Mouse (Mus musculus) erythroblast, embryonic 14.5 days (primary cell): ENCODE results near the gene Arhgap44. TPM values are rescaled to one million over a fixed set of nuclear protein-coding genes. Genes with fewer than 3 reads are reported as not detected.

Experiments
- H3K27me3 ChIP-seq: 2 replicates; pipeline ENCODE4 v1.6.1; 2012; ENCODE audit warnings: inconsistent platforms; ENCODE audit not compliant: control insufficient read depth
- H3K36me3 ChIP-seq: 2 replicates; pipeline ENCODE4 v1.6.1; 2012; ENCODE audit warnings: mild to moderate bottlenecking, inconsistent platforms; ENCODE audit not compliant: control insufficient read depth
- H3K4me1 ChIP-seq: 2 replicates; pipeline ENCODE4 v1.6.1; 2012; ENCODE audit warnings: inconsistent platforms; ENCODE audit not compliant: control insufficient read depth
- H3K4me3 ChIP-seq: replicated peaks from 2 replicates; pipeline ENCODE3; 2012; ENCODE audit warnings: moderate library complexity, mild to moderate bottlenecking, inconsistent platforms
- H3K9me3 ChIP-seq: 2 replicates; pipeline ENCODE4 v1.6.1; 2012; ENCODE audit warnings: low read length, inconsistent platforms, mixed read lengths; ENCODE audit not compliant: control insufficient read depth
- GATA1 ChIP-seq: IDR thresholded peaks from 2 replicates; pipeline ENCODE4 v1.6.1; 2012; ENCODE audit warnings: low read length, inconsistent platforms, mixed read lengths
- TAL1 ChIP-seq: IDR thresholded peaks from 3 replicates; pipeline ENCODE4 v1.6.1; 2012; ENCODE audit warnings: low read length, inconsistent platforms, mixed read lengths
- polyA plus RNA-seq: library from polyadenylated mRNA; stranded (reverse); fragments of >175 nt; gene quantifications from 2 replicates; pipeline ENCODE4 v1.2.3, GENCODE M21; 2012

Gene Arhgap44
- polyA plus RNA-seq, 1 experiment: not detected

DNA sequence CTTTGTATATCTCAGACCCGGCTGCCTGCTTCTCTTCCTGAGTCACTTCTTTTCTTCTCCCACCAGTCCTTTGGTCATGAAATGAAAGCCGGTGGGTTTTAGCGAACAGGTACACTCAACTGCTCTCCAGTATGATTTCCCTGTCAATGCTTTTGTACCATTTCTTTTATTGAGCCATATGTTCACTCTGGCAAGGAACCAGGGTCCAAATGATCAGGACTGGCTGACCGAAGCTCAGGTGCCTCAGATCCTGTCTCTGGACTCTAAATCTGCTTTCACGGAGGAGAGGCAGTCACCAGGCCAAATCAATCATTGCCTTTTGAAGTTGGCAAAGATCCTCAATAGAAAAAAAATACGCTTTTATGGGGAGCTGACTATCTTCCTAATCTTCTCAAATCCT, 122.2 kb downstream of the Arhgap44 start:
- Histone ChIP-seq H3K4me1 (no peaks in the 10 kb centered on the region), H3K4me3 (no peak overlapping the region), H3K36me3 (no peaks in the 10 kb centered on the region), H3K9me3 (no peaks in the 10 kb centered on the region), H3K27me3 (no peaks in the 10 kb centered on the region)
- TF ChIP-seq TAL1 (no peak), GATA1 (no peak)

DNA sequence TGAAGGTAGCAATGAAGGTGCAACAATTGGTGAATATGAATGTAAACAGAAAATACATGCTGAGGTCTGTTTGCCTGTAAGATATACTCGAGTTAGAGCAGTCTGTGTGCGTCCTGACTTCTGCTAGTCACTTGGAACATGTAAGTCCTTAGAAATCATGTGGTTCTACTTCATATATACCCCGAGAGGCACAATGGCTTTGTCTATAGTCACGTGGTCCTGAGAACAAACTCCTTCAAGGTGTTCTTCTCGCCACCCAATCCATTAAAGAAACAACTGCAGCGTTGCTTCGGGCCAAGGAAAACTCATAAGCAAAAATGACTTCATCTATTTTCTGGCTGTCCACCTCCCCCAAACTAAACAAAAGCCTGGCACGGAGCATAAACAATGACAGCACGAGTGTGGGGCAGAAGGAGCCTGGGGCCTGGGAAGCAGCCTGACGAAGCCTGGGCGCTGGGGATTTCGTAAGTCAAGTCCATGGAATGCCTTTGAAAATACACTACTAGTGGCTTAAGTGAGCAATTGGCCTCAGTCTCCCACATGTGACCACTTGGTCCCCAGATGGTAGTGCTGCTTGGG, 123.2 kb downstream of the Arhgap44 start:
- H3K4me1 ChIP-seq: no peaks in the 10 kb centered on the region
- no peaks in the 10 kb centered on the region for H3K36me3 ChIP-seq
- no peak for TF ChIP-seq TAL1
- TF ChIP-seq GATA1: no peak
- no peak overlapping the region for H3K4me3 ChIP-seq
- no peaks in the 10 kb centered on the region for H3K9me3 ChIP-seq
- H3K27me3 ChIP-seq: no peaks in the 10 kb centered on the region

DNA sequence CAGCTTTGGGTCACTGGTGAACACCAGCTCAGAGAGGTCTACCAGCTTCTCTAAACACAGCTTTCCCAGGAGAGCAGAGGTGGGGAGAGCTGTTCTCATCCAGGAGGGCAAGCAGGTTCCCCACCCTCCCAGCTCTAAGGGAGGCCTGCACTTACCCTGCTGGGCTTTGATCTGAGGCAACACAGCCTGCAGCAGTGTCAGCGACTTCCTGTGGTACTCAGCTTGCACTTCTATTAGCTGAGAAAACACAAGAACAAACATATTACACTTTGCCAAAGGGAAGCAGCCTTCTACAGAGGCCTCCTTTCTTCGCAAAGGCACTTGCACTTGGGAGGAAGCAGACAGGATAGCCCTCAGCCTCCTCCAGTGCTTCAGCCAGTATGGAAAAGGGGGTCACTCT, 123.8 kb downstream of the Arhgap44 start:
- H3K4me1 ChIP-seq: no peaks in the 10 kb centered on the region
- no peak overlapping the region for H3K4me3 ChIP-seq
- TF ChIP-seq GATA1 (no peak), TAL1 (no peak)

DNA sequence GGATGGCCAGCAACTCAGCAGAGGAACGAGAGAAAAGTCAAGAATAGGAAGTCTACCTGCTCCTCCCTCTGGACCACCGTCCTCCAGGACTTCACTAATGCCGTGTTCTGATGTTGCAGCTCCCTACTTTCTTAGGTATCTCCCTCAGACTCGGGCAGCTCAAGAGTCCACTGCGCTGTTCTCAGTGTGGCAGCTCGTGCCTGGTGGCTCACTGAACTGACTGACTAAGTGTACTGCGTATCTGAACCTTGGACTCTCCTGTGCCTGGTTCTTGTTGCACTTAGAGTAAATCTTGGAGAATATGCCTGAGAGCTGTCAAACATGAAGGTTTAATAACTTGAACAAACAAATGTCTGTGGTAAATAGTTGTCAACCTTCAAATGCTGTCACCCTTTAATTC, 130.5 kb downstream of the Arhgap44 start:
- Histone ChIP-seq H3K4me1 (no peaks in the 10 kb centered on the region), H3K36me3 (no peaks in the 10 kb centered on the region), H3K4me3 (no peak overlapping the region), H3K9me3 (no peaks in the 10 kb centered on the region), H3K27me3 (no peaks in the 10 kb centered on the region)
- no peak for TF ChIP-seq TAL1
- TF ChIP-seq GATA1: no peak

More for the DNA sequence above, 123.8 kb downstream of the Arhgap44 start:
- H3K27me3 ChIP-seq: no peaks in the 10 kb centered on the region
- no peaks in the 10 kb centered on the region for H3K36me3 ChIP-seq
- H3K9me3 ChIP-seq: no peaks in the 10 kb centered on the region

DNA sequence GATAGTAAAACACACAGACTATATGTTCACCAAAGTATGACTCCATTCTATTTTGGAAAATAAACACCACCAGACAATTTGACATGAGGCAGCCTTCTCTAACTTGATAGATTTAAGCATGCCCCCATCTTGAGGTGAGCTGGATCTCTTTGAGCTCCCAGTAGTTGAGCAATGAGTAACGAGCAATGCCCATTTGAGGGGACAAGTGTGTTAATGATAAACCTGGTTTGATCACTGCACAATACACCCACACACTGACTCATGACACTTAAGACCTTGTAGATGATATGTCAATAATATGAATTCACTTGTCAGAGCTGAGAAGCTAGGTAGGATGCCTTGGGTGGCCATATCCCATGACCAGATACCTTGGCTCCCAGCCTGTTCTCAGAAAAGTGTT, 132.6 kb downstream of the Arhgap44 start:
- Histone ChIP-seq H3K4me1 (no peaks in the 10 kb centered on the region), H3K4me3 (no peak overlapping the region), H3K36me3 (no peaks in the 10 kb centered on the region), H3K27me3 (no peaks in the 10 kb centered on the region), H3K9me3 (no peaks in the 10 kb centered on the region)
- TF ChIP-seq TAL1: no peak
- TF ChIP-seq GATA1: no peak

DNA sequence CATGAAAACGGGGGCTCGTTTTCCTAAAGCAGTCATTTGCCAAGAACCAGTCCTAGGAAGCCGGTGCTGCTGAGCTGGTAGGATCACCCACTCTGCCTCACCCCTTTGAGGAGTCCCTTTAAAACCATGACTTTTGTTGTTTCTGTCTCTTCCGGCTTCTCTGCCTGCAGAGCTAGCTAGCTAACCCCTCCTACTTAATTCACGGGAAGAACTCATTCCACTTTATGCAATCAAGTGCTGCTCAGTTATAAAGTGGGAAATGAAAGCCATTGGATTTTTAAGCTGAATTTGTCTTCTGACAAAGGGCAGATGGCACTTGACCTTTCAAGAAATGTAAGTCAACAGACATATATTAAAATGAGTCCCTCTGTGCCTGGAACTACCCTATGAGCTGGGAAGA, 134.7 kb downstream of the Arhgap44 start:
- Histone ChIP-seq H3K27me3 (no peaks in the 10 kb centered on the region), H3K9me3 (no peaks in the 10 kb centered on the region), H3K36me3 (no peaks in the 10 kb centered on the region), H3K4me1 (no peaks in the 10 kb centered on the region), H3K4me3 (no peak overlapping the region)
- TF ChIP-seq TAL1 (no peak), GATA1 (no peak)

DNA sequence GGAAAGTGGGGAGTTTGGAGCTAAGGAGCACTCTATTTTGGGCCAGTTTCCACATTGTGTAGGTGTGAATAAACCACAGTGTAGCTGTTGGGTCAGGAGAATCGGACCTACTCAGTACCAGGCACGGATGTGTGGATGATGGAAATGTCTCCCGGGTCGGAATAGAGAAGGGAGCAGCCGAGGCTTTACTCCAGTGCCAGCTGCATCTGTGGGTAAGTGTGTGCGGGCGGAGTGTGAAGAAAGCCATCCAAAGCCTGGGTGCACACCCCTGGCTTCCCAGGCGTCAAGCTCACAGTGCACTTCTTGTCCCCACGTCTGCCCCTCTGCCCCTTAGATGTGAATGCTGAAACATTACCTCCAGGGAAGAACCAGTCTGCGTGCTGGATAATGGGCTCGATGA, 140.0 kb downstream of the Arhgap44 start:
- H3K36me3 ChIP-seq: no peaks in the 10 kb centered on the region
- H3K4me1 ChIP-seq: no peaks in the 10 kb centered on the region
- TF ChIP-seq GATA1 (no peak), TAL1 (no peak)
- no peak overlapping the region for H3K4me3 ChIP-seq
- H3K27me3 ChIP-seq: no peaks in the 10 kb centered on the region
- H3K9me3 ChIP-seq: no peaks in the 10 kb centered on the region

DNA sequence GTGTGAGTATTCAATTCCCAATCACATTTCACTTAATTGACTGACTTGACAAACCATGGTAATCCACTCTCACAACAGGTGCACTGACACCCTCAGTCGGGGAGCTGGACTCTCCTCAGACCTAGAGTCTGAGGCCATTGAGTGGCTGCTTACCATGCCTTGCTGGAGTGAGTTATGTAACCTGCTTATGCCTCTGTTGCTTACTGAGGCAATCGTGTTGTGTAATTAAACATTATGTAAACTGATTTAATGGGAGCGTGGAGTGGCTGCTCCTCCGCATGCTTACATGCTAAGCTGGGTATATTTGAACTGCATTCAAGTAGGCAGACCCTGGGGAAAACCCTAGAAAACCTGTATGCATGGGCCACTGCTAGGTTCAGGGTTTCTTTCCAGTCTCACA, 142.0 kb downstream of the Arhgap44 start:
- Histone ChIP-seq H3K36me3 (no peaks in the 10 kb centered on the region), H3K27me3 (no peaks in the 10 kb centered on the region), H3K4me1 (peaks cover 2% of the 10 kb centered on the region; the same call in 1 of the 2 replicates), H3K9me3 (no peaks in the 10 kb centered on the region), H3K4me3 (no peak overlapping the region)
- no peak for TF ChIP-seq GATA1
- no peak for TF ChIP-seq TAL1

DNA sequence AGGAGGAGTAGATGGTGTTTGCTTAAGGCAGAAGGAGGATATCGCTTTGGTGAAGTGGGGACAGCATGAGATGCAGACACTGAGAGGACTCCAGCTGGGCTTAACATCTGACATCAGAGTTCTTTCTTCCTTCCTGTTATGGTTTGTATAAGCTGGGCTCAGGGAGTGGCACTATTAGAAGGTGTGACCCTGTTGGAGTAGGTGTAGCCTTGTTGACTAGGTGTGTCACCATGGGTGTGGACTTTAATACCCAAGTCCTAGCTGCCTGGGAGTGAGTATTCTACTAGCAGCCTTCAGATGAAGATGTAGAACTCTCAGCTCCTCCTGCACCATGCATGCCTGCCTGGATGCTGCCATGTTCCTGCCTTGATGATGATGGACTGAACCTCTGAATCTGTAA, 146.0 kb downstream of the Arhgap44 start:
- H3K4me1 ChIP-seq: peaks cover 2% of the 10 kb centered on the region; the same call in 1 of the 2 replicates
- no peak for TF ChIP-seq TAL1
- no peak for TF ChIP-seq GATA1
- no peaks in the 10 kb centered on the region for H3K36me3 ChIP-seq
- no peaks in the 10 kb centered on the region for H3K27me3 ChIP-seq
- H3K4me3 ChIP-seq: no peak overlapping the region
- H3K9me3 ChIP-seq: no peaks in the 10 kb centered on the region

DNA sequence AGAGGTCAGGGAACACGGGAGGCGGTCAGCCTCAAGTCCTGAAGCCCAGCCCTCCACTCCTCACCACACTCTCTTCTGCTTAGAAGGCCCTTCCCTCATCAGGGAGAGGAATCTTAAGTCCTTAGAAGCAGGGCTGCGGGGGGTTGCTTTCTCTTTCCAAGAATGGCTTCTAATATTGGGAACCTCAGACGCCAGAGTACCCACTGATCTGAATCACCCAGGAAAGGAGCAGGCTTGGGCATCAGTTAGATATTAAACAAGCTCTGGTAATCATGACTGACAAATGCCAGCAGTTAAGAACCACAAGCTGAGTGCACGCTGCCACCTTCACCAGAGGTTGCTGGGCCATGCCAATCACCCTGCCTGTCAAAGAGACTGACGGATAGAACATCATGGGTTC, 148.9 kb downstream of the Arhgap44 start:
- Histone ChIP-seq H3K27me3 (no peaks in the 10 kb centered on the region), H3K4me1 (peaks cover 2% of the 10 kb centered on the region; the same call in 1 of the 2 replicates), H3K9me3 (no peaks in the 10 kb centered on the region), H3K4me3 (no peak overlapping the region), H3K36me3 (no peaks in the 10 kb centered on the region)
- TF ChIP-seq GATA1 (no peak), TAL1 (no peak)
